Mouse (Mus musculus) neural tube, embryonic 11.5 days (tissue): Measurements from ENCODE around the gene Csnk2a1. TPM values are rescaled to one million over a fixed set of nuclear protein-coding genes. Genes with fewer than 3 reads are reported as not detected.
"Not testable (repeated sequence)": the region's sequence is repeated elsewhere in the genome, so short reads cannot be mapped to it uniquely, and the experiment has no call there.

Source experiments
- ATAC-seq: fragments of 200-750 bp; cut with Nextera tagmentation; 2 replicates; pipeline ENCODE4 v1.8.0; 2017; ENCODE audit warnings: moderate number of reproducible peaks, mild to moderate bottlenecking, moderate TSS enrichment, moderate library complexity; ENCODE audit not compliant: insufficient read depth, low FRiP score, low TSS enrichment
- DNase-seq: peaks from one replicate; pipeline ENCODE4 v3.0.0-alpha.2; 2015; ENCODE audit warnings: low spot score
- H3K27ac ChIP-seq: fragments of 300-500 bp; sonication (generic); 2 replicates; pipeline ENCODE4 v1.5.1; 2014; ENCODE audit warnings: low read depth, mild to moderate bottlenecking, low read length
- H3K27me3 ChIP-seq: fragments of 300-500 bp; sonication (generic); 2 replicates; pipeline ENCODE4 v1.6.1; 2014; ENCODE audit warnings: mild to moderate bottlenecking, low read length, mixed read lengths; ENCODE audit not compliant: control insufficient read depth, insufficient read depth
- H3K36me3 ChIP-seq: fragments of 300-500 bp; sonication (generic); 2 replicates; pipeline ENCODE4 v1.6.1; 2014; ENCODE audit warnings: mild to moderate bottlenecking, low read length, moderate library complexity, mixed read lengths; ENCODE audit not compliant: control insufficient read depth, insufficient read depth
- H3K4me1 ChIP-seq: fragments of 300-500 bp; sonication (generic); 2 replicates; pipeline ENCODE4 v1.6.1; 2014; ENCODE audit warnings: low read length, mixed read lengths; ENCODE audit not compliant: control insufficient read depth, insufficient read depth
- H3K4me2 ChIP-seq: fragments of 300-500 bp; sonication (generic); 2 replicates; pipeline ENCODE4 v1.6.1; 2014; ENCODE audit warnings: low read depth, mild to moderate bottlenecking, moderate library complexity
- H3K4me3 ChIP-seq: fragments of 300-500 bp; sonication (generic); 2 replicates; pipeline ENCODE4 v1.5.1; 2014; ENCODE audit warnings: low read depth, low read length
- H3K9ac ChIP-seq: fragments of 300-500 bp; sonication (generic); 2 replicates; pipeline ENCODE4 v1.6.1; 2014; ENCODE audit warnings: mild to moderate bottlenecking, low read length
- H3K9me3 ChIP-seq: fragments of 300-500 bp; sonication (generic); 2 replicates; pipeline ENCODE4 v1.6.1; 2016; ENCODE audit warnings: low read length; ENCODE audit not compliant: control insufficient read depth
- WGBS: fragments of 180-500 bp; shearing (Covaris S2); extraction: QIAGEN DNeasy Blood & Tissue Kit; methylation state at CpG from one replicate; pipeline ENCODE4 v1.1.7; 2014; 5-methylcytosine and 5-hydroxymethylcytosine counted together
- polyA plus RNA-seq: library from polyadenylated mRNA; unstranded; fragments of >200 nt; fragmentation: Nextera tagmentation; extraction: Ambion mirVana; gene quantifications from 2 replicates; pipeline ENCODE4 v1.2.1, GENCODE M21; 2014

The Csnk2a1 gene
- polyA plus RNA-seq, 1 experiment from 2014 or later: 62.8 TPM

DNA sequence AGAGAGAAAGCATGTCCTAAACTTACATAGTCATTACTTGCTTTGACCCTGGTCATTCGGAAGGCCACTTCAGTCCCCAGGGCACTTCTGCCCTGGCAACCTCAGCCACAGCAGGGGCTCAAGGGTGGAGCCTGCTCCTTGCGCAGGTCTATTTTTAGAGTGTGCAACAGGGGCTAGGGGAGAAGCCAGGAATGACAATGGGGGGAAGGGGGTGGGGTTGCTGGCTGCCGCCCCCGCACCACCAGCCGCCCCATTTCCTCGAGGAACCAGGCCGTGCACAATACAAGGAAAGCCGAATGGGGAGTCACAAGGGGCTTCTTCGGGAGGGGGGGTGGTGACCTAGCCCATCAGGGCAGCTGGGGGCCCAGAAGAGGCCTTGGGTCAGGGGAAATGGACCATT, 37.0 kb upstream of the Csnk2a1 start:
- no peak for ATAC-seq
- H3K27me3 ChIP-seq: no peaks in the 10 kb centered on the region
- WGBS: 62% methylated on average over 9 of the region's 9 CpGs
- H3K4me3 ChIP-seq: no peak overlapping the region
- H3K4me2 ChIP-seq: no peak overlapping the region
- no peak overlapping the region for H3K27ac ChIP-seq
- no peaks in the 10 kb centered on the region for H3K9me3 ChIP-seq
- H3K9ac ChIP-seq: no peak overlapping the region
- no peaks in the 10 kb centered on the region for H3K36me3 ChIP-seq
- H3K4me1 ChIP-seq: 0 out of 2 replicates have a peak, but pooled peaks cover 3% of the 10 kb centered on the region
- no peak for DNase-seq

DNA sequence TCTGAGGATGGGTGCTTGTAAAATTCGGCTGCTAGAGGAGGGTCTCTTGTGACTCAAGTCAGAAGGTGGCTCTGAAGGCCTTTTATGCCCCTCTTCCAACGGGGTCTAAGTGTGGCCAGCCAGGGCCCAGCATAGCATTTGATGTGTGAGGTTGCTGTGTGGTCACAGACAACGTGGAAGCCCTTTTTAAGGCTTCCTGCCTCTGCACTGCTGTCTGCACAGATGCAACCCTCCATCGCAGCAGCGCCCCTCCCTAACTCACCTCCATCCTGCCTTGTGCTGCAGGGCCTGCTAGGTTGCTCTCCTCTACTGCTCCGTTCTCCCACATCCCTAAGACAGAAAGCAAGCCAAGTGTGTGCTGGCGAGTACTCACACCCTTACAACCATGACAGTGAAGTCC, 36.5 kb upstream of the Csnk2a1 start:
- Histone ChIP-seq H3K4me2 (no peak overlapping the region), H3K9me3 (no peaks in the 10 kb centered on the region), H3K27me3 (no peaks in the 10 kb centered on the region), H3K36me3 (no peaks in the 10 kb centered on the region), H3K4me3 (no peak overlapping the region), H3K27ac (no peak overlapping the region), H3K9ac (no peak overlapping the region), H3K4me1 (0 out of 2 replicates have a peak, but pooled peaks cover 3% of the 10 kb centered on the region)
- WGBS: 74% methylated on average over 7 of the region's 7 CpGs
- ATAC-seq (no peak), DNase-seq (no peak)

DNA sequence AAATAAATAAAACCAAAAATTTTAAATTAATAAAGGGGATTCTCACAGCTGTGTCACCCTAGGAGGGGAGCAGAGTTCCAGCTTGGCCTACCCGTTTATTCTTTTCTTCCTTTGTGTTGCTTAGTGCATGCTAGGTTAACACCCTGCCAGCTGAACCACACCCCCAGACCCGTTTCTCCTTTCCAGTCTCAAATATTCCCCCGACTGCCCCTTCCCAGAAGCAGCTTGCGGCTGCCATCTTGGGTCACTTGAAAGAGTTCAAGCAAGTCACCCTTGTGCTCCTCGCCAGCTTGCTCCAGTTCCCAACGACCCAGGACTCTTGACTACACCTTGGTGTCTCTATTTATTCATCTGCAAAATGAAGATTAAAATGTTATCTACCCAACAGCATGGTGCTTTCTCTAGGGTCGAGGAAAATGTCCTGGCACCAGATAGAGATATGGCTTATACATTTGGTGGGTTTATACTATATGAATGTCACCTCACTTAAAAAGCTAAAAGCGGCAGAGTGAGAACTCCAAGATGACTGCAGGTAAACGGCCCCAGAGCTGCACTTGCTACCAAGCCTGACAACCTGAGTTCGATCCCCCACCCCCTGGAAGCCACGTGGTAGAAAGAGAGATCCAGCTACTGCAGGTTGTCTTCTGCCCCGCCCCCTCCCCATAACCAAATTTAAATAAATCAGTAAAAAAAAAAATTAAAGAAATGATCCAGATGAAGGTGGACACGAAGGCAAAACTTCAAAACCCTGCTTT, 33.9 kb upstream of the Csnk2a1 start:
- no peak for DNase-seq
- no peak overlapping the region for H3K4me2 ChIP-seq
- 0 out of 2 replicates have a peak, but pooled peaks cover 3% of the 10 kb centered on the region for H3K4me1 ChIP-seq
- no peak overlapping the region for H3K4me3 ChIP-seq
- WGBS: 73% methylated on average over 13 of the region's 13 CpGs
- H3K36me3 ChIP-seq: no peaks in the 10 kb centered on the region
- H3K27me3 ChIP-seq: no peaks in the 10 kb centered on the region
- H3K9me3 ChIP-seq: no peaks in the 10 kb centered on the region
- H3K9ac ChIP-seq: no peak overlapping the region
- no peak for ATAC-seq
- no peak overlapping the region for H3K27ac ChIP-seq

DNA sequence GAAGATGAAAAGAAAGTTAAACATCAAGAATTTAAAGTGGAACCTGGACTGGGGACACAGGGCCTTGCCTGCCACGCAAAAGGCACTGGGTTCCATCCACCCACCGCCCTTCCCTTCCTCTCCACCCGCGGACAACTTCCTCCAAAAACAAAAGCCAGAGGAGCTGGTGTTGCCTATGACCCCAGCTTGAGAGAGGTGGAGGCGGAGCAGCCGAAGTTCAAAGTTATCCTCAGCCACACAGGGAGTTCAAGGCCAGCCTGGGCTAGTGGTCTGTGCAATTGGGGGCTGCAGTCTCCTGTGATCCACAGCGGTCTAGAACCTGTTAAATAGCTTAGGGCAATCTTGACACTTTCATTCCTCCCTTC, 33.3 kb upstream of the Csnk2a1 start:
- ATAC-seq: no peak
- H3K9ac ChIP-seq: no peak overlapping the region
- no peaks in the 10 kb centered on the region for H3K27me3 ChIP-seq
- no peaks in the 10 kb centered on the region for H3K9me3 ChIP-seq
- H3K36me3 ChIP-seq: no peaks in the 10 kb centered on the region
- DNase-seq: no peak
- WGBS: 79% methylated on average over 7 of the region's 7 CpGs
- H3K4me2 ChIP-seq: no peak overlapping the region
- 0 out of 2 replicates have a peak, but pooled peaks cover 3% of the 10 kb centered on the region for H3K4me1 ChIP-seq
- no peak overlapping the region for H3K27ac ChIP-seq
- H3K4me3 ChIP-seq: no peak overlapping the region

DNA sequence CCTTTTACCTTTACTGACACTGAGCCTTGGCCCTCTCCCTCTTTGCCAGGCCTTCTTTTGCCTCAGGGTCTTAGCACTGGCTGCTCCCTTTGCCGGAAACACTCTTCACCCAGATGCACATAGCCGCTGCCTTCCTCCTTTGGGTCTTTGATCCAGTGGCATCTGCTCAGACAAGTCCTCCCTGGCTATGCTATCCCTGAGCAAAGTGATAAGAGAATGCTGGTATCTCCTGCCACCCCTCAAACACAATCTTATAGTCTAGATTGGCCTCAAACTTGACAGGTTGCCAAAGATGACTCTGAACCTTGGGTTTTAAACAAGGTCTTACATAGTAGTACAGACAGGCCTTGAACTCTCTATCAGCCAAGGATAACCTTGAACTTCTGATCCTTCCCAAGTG, 32.1 kb upstream of the Csnk2a1 start:
- WGBS: 92% methylated on average over 2 of the region's 2 CpGs

DNA sequence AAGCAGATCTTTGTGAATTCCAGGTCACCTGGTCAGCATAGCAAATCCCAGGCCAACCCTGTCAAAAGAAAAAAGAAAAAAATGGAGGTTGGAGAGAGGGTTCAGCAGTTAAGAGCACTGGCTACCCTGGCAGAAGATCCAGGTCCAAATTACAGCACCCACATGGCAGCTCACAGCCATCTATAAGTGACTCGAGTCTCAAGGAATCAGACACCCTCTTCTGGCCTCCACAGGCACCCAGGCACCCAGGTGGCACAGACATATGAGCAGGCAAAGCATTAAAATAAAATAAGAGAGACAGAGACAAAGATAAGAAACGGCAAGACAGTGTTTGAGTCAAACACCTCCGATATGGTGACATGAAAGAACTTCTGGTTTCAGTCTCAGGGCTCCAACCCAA, 29.7 kb upstream of the Csnk2a1 start:
- H3K27ac ChIP-seq: no peak overlapping the region
- no peaks in the 10 kb centered on the region for H3K27me3 ChIP-seq
- no peak for DNase-seq
- H3K4me1 ChIP-seq: no peaks in the 10 kb centered on the region
- no peaks in the 10 kb centered on the region for H3K9me3 ChIP-seq
- no peak overlapping the region for H3K4me3 ChIP-seq
- H3K4me2 ChIP-seq: no peak overlapping the region
- peak; percentile 53; the same call in 1 of the 2 replicates for ATAC-seq
- H3K36me3 ChIP-seq: no peaks in the 10 kb centered on the region
- peak overlapping the region; percentile 7; the same call in 1 of the 2 replicates for H3K9ac ChIP-seq
- 42% methylated on average over 3 of the region's 3 CpGs for WGBS

More for the DNA sequence above, 32.1 kb upstream of the Csnk2a1 start:
- no peak overlapping the region for H3K4me3 ChIP-seq
- DNase-seq (no peak), ATAC-seq (no peak)
- no peak overlapping the region for H3K4me2 ChIP-seq
- H3K9me3 ChIP-seq: no peaks in the 10 kb centered on the region
- no peak overlapping the region for H3K9ac ChIP-seq
- H3K27ac ChIP-seq: no peak overlapping the region
- 0 out of 2 replicates have a peak, but pooled peaks cover 2% of the 10 kb centered on the region for H3K4me1 ChIP-seq
- H3K27me3 ChIP-seq: no peaks in the 10 kb centered on the region
- no peaks in the 10 kb centered on the region for H3K36me3 ChIP-seq

DNA sequence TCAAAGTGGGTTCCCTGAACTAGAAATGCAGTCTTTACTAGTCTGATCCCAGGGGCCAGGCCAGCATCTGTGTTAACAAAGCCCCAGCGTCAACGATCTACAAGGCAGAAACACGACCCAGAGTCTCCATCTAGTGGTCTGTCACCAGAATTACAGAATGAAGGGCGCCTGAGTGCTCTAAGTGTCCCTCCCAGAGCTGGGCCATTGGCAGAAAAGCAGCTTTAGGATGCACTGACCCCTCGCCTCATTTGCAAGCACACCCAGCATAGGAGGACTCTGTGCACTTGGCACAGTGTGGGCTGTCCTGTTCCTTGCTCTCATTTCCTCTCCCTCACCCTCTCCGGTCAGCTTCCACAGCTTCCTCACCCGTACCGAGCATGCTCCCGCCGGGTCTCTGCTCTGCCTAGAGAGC, 29.3 kb upstream of the Csnk2a1 start:
- H3K4me2 ChIP-seq: no peak overlapping the region
- no peaks in the 10 kb centered on the region for H3K9me3 ChIP-seq
- H3K27ac ChIP-seq: no peak overlapping the region
- no peak overlapping the region for H3K9ac ChIP-seq
- 44% methylated on average over 10 of the region's 10 CpGs for WGBS
- no peak overlapping the region for H3K4me3 ChIP-seq
- H3K27me3 ChIP-seq: no peaks in the 10 kb centered on the region
- H3K4me1 ChIP-seq: no peaks in the 10 kb centered on the region
- no peaks in the 10 kb centered on the region for H3K36me3 ChIP-seq
- DNase-seq: peak; percentile 76
- peak; percentile 86 for ATAC-seq

DNA sequence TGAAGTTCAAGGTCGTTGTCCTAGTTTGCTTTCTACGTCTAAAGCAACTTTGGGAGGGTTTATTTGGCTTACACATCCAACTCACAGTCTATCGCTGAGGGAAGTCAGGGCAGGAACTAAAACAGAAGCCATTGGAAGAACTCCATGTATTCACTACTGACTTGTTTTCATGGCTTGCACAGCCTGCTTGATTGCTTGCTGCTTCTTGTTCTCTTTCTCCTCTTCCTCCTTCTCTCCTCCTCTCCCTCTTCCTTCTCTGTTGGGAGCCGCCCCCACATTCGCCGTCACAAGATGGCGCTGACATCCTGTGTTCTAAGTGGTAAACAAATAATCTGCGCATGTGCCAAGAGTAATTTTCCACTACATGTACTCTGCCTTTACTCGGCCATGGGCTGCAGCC, 20.5 kb upstream of the Csnk2a1 start:
- H3K4me3 ChIP-seq, H3K4me1 ChIP-seq, DNase-seq, H3K27ac ChIP-seq, H3K36me3 ChIP-seq, H3K9me3 ChIP-seq, ATAC-seq, H3K4me2 ChIP-seq, H3K9ac ChIP-seq, H3K27me3 ChIP-seq: not testable (repeated sequence)
- 96% methylated on average over 7 of the region's 9 CpGs for WGBS

DNA sequence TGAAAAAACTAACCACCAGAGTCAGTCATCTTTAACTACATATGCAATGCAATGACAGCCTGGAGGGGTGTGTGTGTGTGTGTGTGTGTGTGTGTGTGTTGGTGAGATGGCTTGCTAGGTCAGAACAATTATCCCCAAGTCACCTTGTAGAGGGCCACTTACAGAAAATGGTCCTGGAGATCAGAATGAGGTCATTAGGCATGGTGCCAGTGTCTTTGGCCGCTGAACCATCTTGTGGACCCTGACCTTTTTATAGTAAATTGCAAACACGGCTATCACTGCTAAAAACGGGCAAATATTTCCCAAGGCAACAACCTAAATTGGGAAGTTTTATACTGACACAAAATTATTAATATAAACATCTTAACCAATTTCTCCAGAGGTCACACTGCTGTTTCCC, 14.8 kb upstream of the Csnk2a1 start:
- DNase-seq (no peak), ATAC-seq (no peak)
- H3K9me3 ChIP-seq: no peaks in the 10 kb centered on the region
- no peak overlapping the region for H3K4me3 ChIP-seq
- WGBS: 88% methylated on average over 3 of the region's 3 CpGs
- H3K9ac ChIP-seq: no peak overlapping the region
- H3K4me1 ChIP-seq: no peaks in the 10 kb centered on the region
- H3K27ac ChIP-seq: no peak overlapping the region
- H3K27me3 ChIP-seq: no peaks in the 10 kb centered on the region
- no peak overlapping the region for H3K4me2 ChIP-seq
- no peaks in the 10 kb centered on the region for H3K36me3 ChIP-seq
